Comparison of ENCODE assay signal across 7 mouse cellular contexts in genomic region chr5:92728252-92728828, GRCm38 (mm10). TPM values are rescaled to one million over a fixed set of nuclear protein-coding genes. Genes with fewer than 3 reads are reported as not detected.
DNase-seq lines count a peak whose midpoint lies in the region; ATAC-seq and TF ChIP-seq lines count a peak whose summit lies in the region.

No protein-coding gene starts in this region.

- no peaks in the 10 kb centered on the region for H3K36me3 ChIP-seq in MEL (ENCODE audit: control insufficient read depth in 1 of 2, insufficient read depth in 2 of 2, low read length in 2 of 2)
- no peaks in the 10 kb centered on the region for H3K36me3 ChIP-seq in midbrain, embryonic 14.5 days (ENCODE audit: control insufficient read depth, insufficient read depth, low read length)

- H3K4me2 ChIP-seq in midbrain, embryonic 14.5 days (ENCODE audit: low read length): no peak overlapping the region

- peak; percentile 43; the same call in 1 of the 2 replicates for ATAC-seq in midbrain, embryonic 14.5 days (ENCODE audit: low FRiP score, low TSS enrichment)

- no peaks in the 10 kb centered on the region for H3K79me2 ChIP-seq in MEL (ENCODE audit: control insufficient read depth, insufficient read depth, low read length, poor library complexity)

- H3K9me3 ChIP-seq in MEL (replicated peaks; ENCODE audit: insufficient read depth, low read length): no peaks in the 10 kb centered on the region
- no peaks in the 10 kb centered on the region for H3K9me3 ChIP-seq in midbrain, embryonic 14.5 days (ENCODE audit: control insufficient read depth, low read length)

- H3K4me3 ChIP-seq in MEL (ENCODE audit: control insufficient read depth in 1 of 2, insufficient read depth in 1 of 2, low read depth in 2 of 2, low read length in 2 of 2): no peak overlapping the region
- no peak overlapping the region for H3K4me3 ChIP-seq in embryonic fibroblast, embryonic 13.5 days (ENCODE audit: insufficient read depth, low read length)
- H3K4me3 ChIP-seq in midbrain, embryonic 14.5 days (replicated peaks; ENCODE audit: low read depth, low read length): no peak overlapping the region

- TF ChIP-seq POLR2A in MEL (IDR thresholded peaks at IDR 0.05; ENCODE audit: control insufficient read depth in 1 of 2, insufficient read depth in 1 of 2, low read depth in 1 of 2, low read length in 2 of 2, poor library complexity in 1 of 2): no peak
- no peak for TF ChIP-seq POLR2A in embryonic fibroblast, embryonic 13.5 days (IDR thresholded peaks at IDR 0.05; ENCODE audit: low read depth, low read length)

- TF ChIP-seq CTCF in MEL (IDR thresholded peaks at IDR 0.05 in 2 of 3, conservative IDR thresholded peaks at IDR 0.05 in 1 of 3; ENCODE audit: control insufficient read depth in 1 of 3, insufficient read depth in 1 of 3, low read depth in 2 of 3, low read length in 3 of 3, poor library complexity in 1 of 3, severe bottlenecking in 1 of 3): peak in 1 of 3 experiments; percentile 9; a peak in 2 of 6 replicates
- TF ChIP-seq CTCF in embryonic fibroblast, embryonic 13.5 days (IDR thresholded peaks at IDR 0.05; ENCODE audit: borderline replicate concordance, insufficient read depth, low read length): peak; percentile 17; the same call in 1 of the 2 replicates

- no peak overlapping the region for H3K9ac ChIP-seq in MEL (ENCODE audit: control insufficient read depth, low read depth, low read length, poor library complexity, severe bottlenecking)
- no peak overlapping the region for H3K9ac ChIP-seq in midbrain, embryonic 14.5 days (replicated peaks; ENCODE audit: low read length)

- H3K27ac ChIP-seq in MEL (ENCODE audit: control insufficient read depth, low read depth, low read length): no peak overlapping the region
- no peak overlapping the region for H3K27ac ChIP-seq in embryonic fibroblast, embryonic 13.5 days (ENCODE audit: insufficient read depth, low read length)
- H3K27ac ChIP-seq in midbrain, embryonic 14.5 days (replicated peaks; ENCODE audit: low read depth, low read length): no peak overlapping the region

- no peak for TF ChIP-seq EP300 in MEL (IDR thresholded peaks at IDR 0.05; ENCODE audit: low read depth in 1 of 2, low read length in 2 of 2)

- H3K4me1 ChIP-seq in MEL (ENCODE audit: control insufficient read depth in 1 of 2, insufficient read depth in 2 of 2, low read length in 2 of 2): no peaks in the 10 kb centered on the region
- H3K4me1 ChIP-seq in embryonic fibroblast, embryonic 13.5 days (ENCODE audit: control insufficient read depth, insufficient read depth, low read length): no peaks in the 10 kb centered on the region
- no peaks in the 10 kb centered on the region for H3K4me1 ChIP-seq in midbrain, embryonic 14.5 days (ENCODE audit: control insufficient read depth, insufficient read depth, low read length)

- H3K27me3 ChIP-seq in MEL (ENCODE audit: control insufficient read depth in 1 of 2, insufficient read depth in 2 of 2, low read length in 2 of 2): no peaks in the 10 kb centered on the region
- no peaks in the 10 kb centered on the region for H3K27me3 ChIP-seq in midbrain, embryonic 14.5 days (ENCODE audit: control insufficient read depth, insufficient read depth, low read length)

- WGBS in midbrain, embryonic 14.5 days: 49% methylated on average over 5 of the region's 5 CpGs

- TF ChIP-seq RAD21 in MEL (IDR thresholded peaks at IDR 0.05; ENCODE audit: low read depth, low read length): peak; percentile 22

- DNase-seq in MEL (ENCODE audit: low read depth, low spot score): no peak
- DNase-seq in adrenal gland, adult 8-10 months: peak; percentile 25
- DNase-seq in hindlimb bud, embryonic 11.5 days (ENCODE audit: extremely low spot score, low read depth, low spot score): peak; percentile 26
- peak; percentile 47 for DNase-seq in left cerebral cortex, adult 11 months (ENCODE audit: low spot score)
- peak; percentile 89 for DNase-seq in midbrain, embryonic 14.5 days
- no peak for DNase-seq in spleen, adult 18-20 months

TF ChIP-seq in MEL, 35 proteins besides CTCF, POLR2A, EP300 and RAD21:
- TF ChIP-seq MXI1 (IDR thresholded peaks at IDR 0.05; ENCODE audit: low read depth, low read length): no peak
- TF ChIP-seq SMC3 (IDR thresholded peaks at IDR 0.05; ENCODE audit: low read depth, low read length): peak; percentile 25; the same call in 1 of the 2 replicates

RNA-seq across cellular contexts. Expression of gene Shroom3, which starts 45.1 kb away (rescaled TPM):
- not detected in 2 replicates for total RNA-seq in MEL (2012; rRNA removed)
- not detected for polyA plus RNA-seq in MEL (2012; ENCODE audit: insufficient read depth in 1 of 2, insufficient read length in 2 of 2, low read depth in 1 of 2, low replicate concordance in 2 of 2, missing spikeins in 1 of 2)
- total RNA-seq in adrenal gland, adult 8-10 months (2022): 10 to 100 TPM in 3 of 4 experiments, 1 to 10 TPM in 1; 9.0 to 12.4 (median 10.8) TPM
- polyA plus RNA-seq in embryonic fibroblast, embryonic 13.5 days (2011; ENCODE audit: insufficient read length, low read depth, missing spikeins): 0.99 and 1.2 TPM in 2 replicates
- 1.4 and 1.5 TPM in 2 replicates for polyA plus RNA-seq in midbrain, embryonic 14.5 days (2014; fragmentation: Nextera tagmentation; extraction: Ambion mirVana)

RNA-seq across cellular contexts. Expression of gene Ccdc158, which starts 53.3 kb away (rescaled TPM):
- not detected in 2 replicates for total RNA-seq in MEL (2012; rRNA removed)
- under 1 TPM in 1 of 2 experiments, not detected in 1; 0.28 TPM for polyA plus RNA-seq in MEL (2012; ENCODE audit: insufficient read depth in 1 of 2, insufficient read length in 2 of 2, low read depth in 1 of 2, low replicate concordance in 2 of 2, missing spikeins in 1 of 2)
- total RNA-seq in adrenal gland, adult 8-10 months (2022): under 1 TPM; 0.26 to 0.71 (median 0.55) TPM
- polyA plus RNA-seq in embryonic fibroblast, embryonic 13.5 days (2011; ENCODE audit: insufficient read length, low read depth, missing spikeins): 0.62 and 1.3 TPM in 2 replicates
- 0.24 and 0.43 TPM in 2 replicates for polyA plus RNA-seq in midbrain, embryonic 14.5 days (2014; fragmentation: Nextera tagmentation; extraction: Ambion mirVana)

Comparison
In these comparisons a context has a peak if more than half of its experiments do, and no peak if none do; other contexts are left out.
1. DNase-seq: peak in adrenal gland, adult 8-10 months (single experiment), hindlimb bud, embryonic 11.5 days (single experiment), left cerebral cortex, adult 11 months (single experiment) and midbrain, embryonic 14.5 days (single experiment); none in MEL (single experiment) and spleen, adult 18-20 months (0 of 2).